Mouse (Mus musculus) myocyte (in vitro differentiated cells): ENCODE results near the gene Eda. TPM values are rescaled to one million over a fixed set of nuclear protein-coding genes. Genes with fewer than 3 reads are reported as not detected.

Source experiments
- H3K27me3 ChIP-seq: one replicate; pipeline ENCODE4 v1.6.1; 2011; ENCODE audit not compliant: control insufficient read depth, insufficient read depth, insufficient read length
- H3K36me3 ChIP-seq: one replicate; pipeline ENCODE4 v1.6.1; 2011; ENCODE audit not compliant: control insufficient read depth, insufficient read depth
- H3K4me2 ChIP-seq: one replicate; pipeline ENCODE4 v1.6.1; 2011; ENCODE audit warnings: low read depth, control low read depth
- H3K4me3 ChIP-seq: one replicate; pipeline ENCODE4 v1.5.1; 2011; ENCODE audit warnings: mild to moderate bottlenecking, control low read depth, moderate library complexity
- H3K79me2 ChIP-seq: one replicate; pipeline ENCODE4 v1.6.1; 2011; ENCODE audit not compliant: control insufficient read depth, insufficient read depth
- H3ac ChIP-seq: one replicate; pipeline ENCODE4 v1.6.1; 2011; ENCODE audit not compliant: control insufficient read depth, insufficient read length
- CEBPB ChIP-seq: IDR thresholded peaks from 2 replicates; pipeline ENCODE4 v1.6.1; 2011; ENCODE audit warnings: mild to moderate bottlenecking, moderate library complexity; ENCODE audit not compliant: poor library complexity, insufficient read depth, severe bottlenecking
- E2F4 ChIP-seq: IDR thresholded peaks from one replicate; pipeline ENCODE4 v1.6.1; 2011; ENCODE audit warnings: mild to moderate bottlenecking, control low read depth, moderate library complexity; ENCODE audit not compliant: insufficient read depth
- MAX ChIP-seq: IDR thresholded peaks from one replicate; pipeline ENCODE4 v1.6.1; 2011; ENCODE audit warnings: low read depth, mild to moderate bottlenecking, control low read depth
- MYOD1 ChIP-seq, 3 experiments: IDR thresholded peaks; one replicate each; pipeline ENCODE4 v1.6.1; 2011; ENCODE audit warnings: control low read depth in 2 of 3, low read depth in 2 of 3, mild to moderate bottlenecking in 2 of 3, moderate library complexity in 1 of 3; ENCODE audit not compliant: insufficient read length in 2 of 3, control insufficient read depth in 1 of 3
- MYOG ChIP-seq, 3 experiments: IDR thresholded peaks; one replicate each; pipeline ENCODE4 v1.6.1; 2011; ENCODE audit warnings: control low read depth in 2 of 3, low read depth in 2 of 3, mild to moderate bottlenecking in 2 of 3; ENCODE audit not compliant: insufficient read length in 2 of 3, control insufficient read depth in 1 of 3, insufficient read depth in 1 of 3
- POLR2A ChIP-seq: IDR thresholded peaks from one replicate; pipeline ENCODE4 v1.6.1; 2011; ENCODE audit warnings: low read depth, mild to moderate bottlenecking, control low read depth, moderate library complexity; ENCODE audit not compliant: insufficient read length
- POLR2AphosphoS2 ChIP-seq: IDR thresholded peaks from one replicate; pipeline ENCODE4 v1.6.1; 2011; ENCODE audit warnings: low read depth, control low read depth; ENCODE audit not compliant: insufficient read length
- REST ChIP-seq: IDR thresholded peaks from one replicate; pipeline ENCODE4 v1.6.1; 2011; ENCODE audit warnings: mild to moderate bottlenecking, control low read depth, moderate library complexity; ENCODE audit not compliant: insufficient read depth, insufficient read length
- SRF ChIP-seq: IDR thresholded peaks from one replicate; pipeline ENCODE4 v1.6.1; 2011; ENCODE audit warnings: low read depth; ENCODE audit not compliant: control insufficient read depth, insufficient read length
- TCF12 ChIP-seq: IDR thresholded peaks from one replicate; pipeline ENCODE4 v1.6.1; 2011; ENCODE audit warnings: mild to moderate bottlenecking, control low read depth; ENCODE audit not compliant: poor library complexity, insufficient read depth, severe bottlenecking
- TCF3 ChIP-seq: IDR thresholded peaks from one replicate; pipeline ENCODE4 v1.6.1; 2011; ENCODE audit warnings: low read depth, control low read depth; ENCODE audit not compliant: insufficient read length
- USF1 ChIP-seq: IDR thresholded peaks from one replicate; pipeline ENCODE4 v1.6.1; 2011; ENCODE audit warnings: low read depth, mild to moderate bottlenecking, control low read depth, moderate library complexity
- polyA plus RNA-seq: library from polyadenylated mRNA; unstranded; fragments of >200 nt; fragmentation: generic; extraction: Trizol; gene quantifications from one replicate; pipeline ENCODE4 v1.2.1, GENCODE M21; 2012; ENCODE audit warnings: missing spikeins

Gene Eda
- polyA plus RNA-seq, 1 experiment, result 0.05 TPM

DNA sequence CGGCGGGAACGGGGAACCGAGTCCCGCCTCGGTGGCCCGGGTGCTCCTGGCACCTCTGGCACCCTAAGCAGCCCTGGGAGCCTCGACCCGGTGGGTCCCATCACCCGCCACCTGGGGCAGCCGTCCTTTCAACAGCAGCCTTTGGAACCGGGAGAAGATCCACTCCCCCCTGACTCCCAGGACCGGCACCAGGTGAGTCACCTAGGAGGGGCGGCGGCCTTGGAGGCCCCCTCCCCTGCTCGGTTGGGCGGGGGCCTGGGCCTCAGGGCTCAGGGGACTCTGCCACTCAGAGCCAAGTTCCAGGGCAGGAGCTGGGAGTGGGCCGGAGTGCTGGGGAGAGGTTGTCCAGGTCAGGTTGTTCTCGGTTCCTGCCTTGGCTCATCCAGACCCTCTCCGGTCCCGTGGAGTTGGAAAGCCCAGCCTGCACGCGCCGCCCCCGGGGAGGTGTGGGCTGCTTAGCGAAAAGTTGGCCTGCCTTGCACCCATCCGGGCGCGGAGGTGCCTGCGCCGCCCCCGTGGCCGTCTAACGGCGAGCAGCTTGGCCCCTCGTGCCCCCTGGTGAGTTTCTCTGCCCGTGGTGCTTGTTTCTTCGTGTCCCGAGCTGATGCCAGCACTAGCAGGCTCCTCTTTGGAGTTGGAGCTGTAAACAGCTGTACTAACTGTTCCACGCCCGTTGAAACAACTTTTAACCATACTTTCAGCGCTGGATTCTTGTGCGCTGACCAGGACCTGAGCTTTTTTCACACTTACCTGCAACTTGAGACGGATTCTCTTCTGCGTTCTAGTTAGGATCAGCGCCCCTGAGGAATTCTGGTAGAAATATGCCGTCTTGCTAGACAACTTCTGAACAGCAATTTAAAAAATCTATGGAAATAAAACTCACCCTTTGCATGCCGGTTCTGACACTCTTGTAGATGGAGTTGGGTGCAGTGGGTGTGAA, 849 bp downstream of the Eda start:
- H3K4me3 ChIP-seq, result no peak overlapping the region
- no peaks in the 10 kb centered on the region for H3K79me2 ChIP-seq
- no peaks in the 10 kb centered on the region for H3K36me3 ChIP-seq
- TF ChIP-seq USF1, result no peak
- TF ChIP-seq TCF3, result no peak
- no peak for TF ChIP-seq MYOG (IDR thresholded peaks at IDR 0.05; ENCODE audit: control insufficient read depth in 1 of 3, insufficient read depth in 1 of 3, insufficient read length in 2 of 3, low read depth in 2 of 3)
- no peak for TF ChIP-seq REST
- TF ChIP-seq SRF, result no peak
- no peak for TF ChIP-seq TCF12
- TF ChIP-seq CEBPB, result no peak
- TF ChIP-seq MYOD1 (IDR thresholded peaks at IDR 0.05; ENCODE audit: control insufficient read depth in 1 of 3, insufficient read length in 2 of 3, low read depth in 2 of 3), result no peak
- no peak for TF ChIP-seq POLR2A
- TF ChIP-seq E2F4, result no peak
- TF ChIP-seq MAX, result no peak
- TF ChIP-seq POLR2AphosphoS2, result no peak
- peak overlapping the region; percentile 30 for H3K4me2 ChIP-seq
- peaks cover 9% of the 10 kb centered on the region for H3K27me3 ChIP-seq
- H3ac ChIP-seq, result no peak overlapping the region

DNA sequence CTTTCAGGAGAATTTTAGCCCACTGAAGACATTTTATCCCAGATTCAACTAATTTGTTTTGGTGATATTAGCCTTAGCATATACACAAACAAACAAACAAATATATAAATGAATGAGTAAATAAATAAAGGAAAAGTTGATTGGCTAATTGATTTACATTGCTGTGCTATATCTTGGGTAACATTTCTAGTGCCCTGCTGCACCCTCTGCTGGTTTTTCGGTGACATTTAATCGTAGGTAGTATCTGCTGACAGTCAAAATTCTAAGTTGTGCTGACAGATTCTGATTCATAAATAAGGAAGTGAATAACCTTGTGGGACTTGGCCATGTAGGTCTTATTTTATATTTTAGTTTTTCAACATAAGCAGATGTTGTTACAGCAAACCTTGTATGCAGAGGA, 2.9 kb downstream of the Eda start:
- Histone ChIP-seq H3K27me3 (peaks cover 9% of the 10 kb centered on the region), H3K79me2 (no peaks in the 10 kb centered on the region), H3K4me3 (no peak overlapping the region), H3K36me3 (no peaks in the 10 kb centered on the region), H3ac (no peak overlapping the region), H3K4me2 (no peak overlapping the region)
- TF ChIP-seq MYOG (IDR thresholded peaks at IDR 0.05; ENCODE audit: control insufficient read depth in 1 of 3, insufficient read depth in 1 of 3, insufficient read length in 2 of 3, low read depth in 2 of 3), result no peak
- no peak for TF ChIP-seq USF1
- TF ChIP-seq TCF12, result no peak
- no peak for TF ChIP-seq E2F4

DNA sequence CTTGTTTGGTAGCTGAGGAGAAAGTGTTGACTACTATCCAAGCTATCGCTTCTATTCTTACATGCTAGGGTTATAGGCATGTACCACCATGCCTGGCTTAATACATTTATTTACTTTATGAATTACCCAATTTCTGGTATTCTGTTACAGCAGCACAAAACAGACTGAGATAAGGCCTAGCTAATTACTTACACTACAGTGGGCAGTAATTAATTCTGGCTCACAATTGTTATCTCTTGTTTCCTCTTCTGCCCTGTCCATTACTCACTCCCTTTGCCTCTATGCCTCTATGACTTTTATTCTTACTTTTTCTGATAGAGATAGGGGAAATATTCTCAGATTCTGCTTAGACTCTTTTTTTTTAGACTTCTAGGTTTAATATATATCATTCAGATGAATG, 18.0 kb downstream of the Eda start:
- Histone ChIP-seq H3K4me3 (no peak overlapping the region), H3K27me3 (no peaks in the 10 kb centered on the region), H3K4me2 (no peak overlapping the region), H3ac (no peak overlapping the region), H3K79me2 (no peaks in the 10 kb centered on the region), H3K36me3 (no peaks in the 10 kb centered on the region)
- TF ChIP-seq TCF12 (no peak), MAX (no peak), USF1 (no peak), CEBPB (no peak), POLR2AphosphoS2 (no peak), MYOG (IDR thresholded peaks at IDR 0.05; ENCODE audit: control insufficient read depth in 1 of 3, insufficient read depth in 1 of 3, insufficient read length in 2 of 3, low read depth in 2 of 3) (no peak), E2F4 (no peak), POLR2A (no peak), MYOD1 (IDR thresholded peaks at IDR 0.05; ENCODE audit: control insufficient read depth in 1 of 3, insufficient read length in 2 of 3, low read depth in 2 of 3) (no peak), SRF (no peak), TCF3 (no peak)

DNA sequence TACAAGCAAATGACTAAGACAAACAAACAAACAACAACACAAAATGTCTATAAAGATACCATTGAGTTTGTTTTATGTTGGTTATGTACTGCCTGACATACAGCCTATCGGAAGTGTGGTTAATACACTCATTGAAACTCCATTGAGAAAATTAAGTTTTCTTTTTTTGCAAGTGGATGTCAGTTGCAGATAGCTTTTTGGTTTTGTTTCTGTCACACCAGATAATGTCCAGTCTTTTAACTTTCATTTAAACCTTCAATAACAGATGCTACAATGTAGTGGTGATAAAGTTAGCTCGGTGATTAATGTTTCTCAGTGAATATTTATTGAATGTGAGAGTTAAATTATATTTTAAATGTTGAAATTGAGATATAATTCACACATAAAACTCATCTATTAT, 23.9 kb downstream of the Eda start:
- TF ChIP-seq MYOG (IDR thresholded peaks at IDR 0.05; ENCODE audit: control insufficient read depth in 1 of 3, insufficient read depth in 1 of 3, insufficient read length in 2 of 3, low read depth in 2 of 3) (no peak), TCF3 (no peak), CEBPB (no peak), MYOD1 (IDR thresholded peaks at IDR 0.05; ENCODE audit: control insufficient read depth in 1 of 3, insufficient read length in 2 of 3, low read depth in 2 of 3) (no peak), MAX (no peak), E2F4 (no peak), POLR2A (no peak), TCF12 (no peak), REST (no peak), SRF (no peak), USF1 (no peak), POLR2AphosphoS2 (no peak)
- no peaks in the 10 kb centered on the region for H3K79me2 ChIP-seq
- no peaks in the 10 kb centered on the region for H3K36me3 ChIP-seq
- H3K27me3 ChIP-seq, result no peaks in the 10 kb centered on the region
- H3K4me3 ChIP-seq, result no peak overlapping the region
- no peak overlapping the region for H3ac ChIP-seq
- no peak overlapping the region for H3K4me2 ChIP-seq
